Mouse (Mus musculus): ENCODE data around the gene Tnfaip8l1. TPM values are rescaled to one million over a fixed set of nuclear protein-coding genes. Genes with fewer than 3 reads are reported as not detected.

Tnfaip8l1 gene
- polyA plus RNA-seq, 1 experiment from 2014 or later, result 12.2 TPM

DNA sequence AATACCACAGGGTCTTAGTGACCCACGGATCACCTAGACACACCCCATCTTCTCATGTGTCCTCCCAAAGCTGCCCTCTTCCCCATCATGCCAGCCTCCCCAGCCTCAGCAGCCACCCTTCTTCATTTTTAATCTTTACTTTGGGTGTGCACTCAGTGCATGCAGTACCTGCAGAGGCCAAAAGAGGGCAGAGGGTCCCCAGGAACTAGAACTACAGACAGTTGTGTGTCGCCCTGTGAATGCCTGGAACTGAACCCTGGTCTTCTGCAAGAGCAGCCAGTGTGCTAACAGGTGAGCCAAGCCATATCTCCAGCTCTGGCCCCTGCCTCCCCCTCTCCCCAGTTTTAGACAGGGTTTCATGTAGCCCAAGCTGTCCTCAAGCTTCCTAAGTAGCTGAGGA is 34.6 kb downstream of the Tnfaip8l1 start:
- Histone ChIP-seq H3K9ac (replicated peaks; ENCODE audit: low read length) (no peak overlapping the region), H3K9me3 (ENCODE audit: low read length) (no peaks in the 10 kb centered on the region), H3K4me3 (ENCODE audit: low read length) (no peak overlapping the region), H3K4me1 (ENCODE audit: insufficient read depth, low read length) (no peaks in the 10 kb centered on the region), H3K4me2 (replicated peaks; ENCODE audit: low read depth, low read length) (no peak overlapping the region), H3K27ac (ENCODE audit: low read length) (no peak overlapping the region), H3K36me3 (ENCODE audit: insufficient read depth, low read length) (peaks cover 66% of the 10 kb centered on the region), H3K27me3 (ENCODE audit: insufficient read depth, low read length) (no peaks in the 10 kb centered on the region)
- WGBS, result 69% methylated on average over 2 of the region's 2 CpGs
- no peak for ATAC-seq (ENCODE audit: low FRiP score, low TSS enrichment)

GRCm38 (mm10) chr17:56200586-56200985 is 38.3 kb downstream of the Tnfaip8l1 start:
- Histone ChIP-seq H3K4me3 (ENCODE audit: low read length) (no peak overlapping the region), H3K27ac (ENCODE audit: low read length) (no peak overlapping the region), H3K4me2 (replicated peaks; ENCODE audit: low read depth, low read length) (no peak overlapping the region), H3K9me3 (ENCODE audit: low read length) (no peaks in the 10 kb centered on the region), H3K9ac (replicated peaks; ENCODE audit: low read length) (no peak overlapping the region), H3K4me1 (ENCODE audit: insufficient read depth, low read length) (no peaks in the 10 kb centered on the region), H3K27me3 (ENCODE audit: insufficient read depth, low read length) (no peaks in the 10 kb centered on the region), H3K36me3 (ENCODE audit: insufficient read depth, low read length) (peaks cover 84% of the 10 kb centered on the region)
- ATAC-seq (ENCODE audit: low FRiP score, low TSS enrichment), result no peak
- 88% methylated on average over 9 of the region's 9 CpGs for WGBS

GRCm38 (mm10) chr17:56201642-56202041 is 39.4 kb downstream of the Tnfaip8l1 start:
- Histone ChIP-seq H3K36me3 (ENCODE audit: insufficient read depth, low read length) (peaks cover 87% of the 10 kb centered on the region), H3K4me2 (replicated peaks; ENCODE audit: low read depth, low read length) (no peak overlapping the region), H3K4me3 (ENCODE audit: low read length) (no peak overlapping the region), H3K9me3 (ENCODE audit: low read length) (no peaks in the 10 kb centered on the region), H3K9ac (replicated peaks; ENCODE audit: low read length) (no peak overlapping the region), H3K4me1 (ENCODE audit: insufficient read depth, low read length) (no peaks in the 10 kb centered on the region), H3K27ac (ENCODE audit: low read length) (no peak overlapping the region), H3K27me3 (ENCODE audit: insufficient read depth, low read length) (no peaks in the 10 kb centered on the region)
- WGBS, result 74% methylated on average over 3 of the region's 3 CpGs
- ATAC-seq (ENCODE audit: low FRiP score, low TSS enrichment), result no peak

GRCm38 (mm10) chr17:56202476-56202875 is 40.2 kb downstream of the Tnfaip8l1 start:
- Histone ChIP-seq H3K27ac (ENCODE audit: low read length) (no peak overlapping the region), H3K4me2 (replicated peaks; ENCODE audit: low read depth, low read length) (no peak overlapping the region), H3K27me3 (ENCODE audit: insufficient read depth, low read length) (no peaks in the 10 kb centered on the region), H3K4me3 (ENCODE audit: low read length) (no peak overlapping the region), H3K4me1 (ENCODE audit: insufficient read depth, low read length) (no peaks in the 10 kb centered on the region), H3K9me3 (ENCODE audit: low read length) (no peaks in the 10 kb centered on the region), H3K36me3 (ENCODE audit: insufficient read depth, low read length) (peaks cover 84% of the 10 kb centered on the region), H3K9ac (replicated peaks; ENCODE audit: low read length) (no peak overlapping the region)
- WGBS, result 96% methylated on average over 8 of the region's 8 CpGs
- ATAC-seq (ENCODE audit: low FRiP score, low TSS enrichment), result no peak

DNA sequence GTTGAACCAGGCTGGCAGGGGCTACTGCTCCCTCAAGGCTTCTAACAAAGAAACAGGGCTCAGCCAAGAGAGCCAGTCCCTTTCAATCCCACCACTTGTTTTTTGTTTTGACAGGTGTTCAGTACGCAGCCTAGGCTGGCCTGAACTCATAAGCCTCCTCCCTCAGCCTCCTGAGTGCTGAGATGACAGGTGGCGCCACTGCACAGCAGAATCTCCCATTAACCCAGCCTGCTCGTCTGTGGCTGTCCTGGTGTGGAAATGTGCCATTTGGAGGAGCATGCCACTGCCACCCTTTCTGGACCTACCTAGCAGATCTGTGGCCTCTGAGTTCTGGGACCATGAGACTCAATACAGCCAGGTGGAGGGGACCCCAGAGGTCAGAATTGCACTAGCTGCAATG is 41.5 kb downstream of the Tnfaip8l1 start:
- H3K27me3 ChIP-seq (ENCODE audit: insufficient read depth, low read length), result no peaks in the 10 kb centered on the region
- H3K4me3 ChIP-seq (ENCODE audit: low read length), result no peak overlapping the region
- H3K36me3 ChIP-seq (ENCODE audit: insufficient read depth, low read length), result peaks cover 81% of the 10 kb centered on the region
- no peak overlapping the region for H3K4me2 ChIP-seq (replicated peaks; ENCODE audit: low read depth, low read length)
- H3K9me3 ChIP-seq (ENCODE audit: low read length), result no peaks in the 10 kb centered on the region
- ATAC-seq (ENCODE audit: low FRiP score, low TSS enrichment), result no peak
- no peak overlapping the region for H3K27ac ChIP-seq (ENCODE audit: low read length)
- H3K9ac ChIP-seq (replicated peaks; ENCODE audit: low read length), result no peak overlapping the region
- 56% methylated on average over 3 of the region's 3 CpGs for WGBS
- H3K4me1 ChIP-seq (ENCODE audit: insufficient read depth, low read length), result no peaks in the 10 kb centered on the region

DNA sequence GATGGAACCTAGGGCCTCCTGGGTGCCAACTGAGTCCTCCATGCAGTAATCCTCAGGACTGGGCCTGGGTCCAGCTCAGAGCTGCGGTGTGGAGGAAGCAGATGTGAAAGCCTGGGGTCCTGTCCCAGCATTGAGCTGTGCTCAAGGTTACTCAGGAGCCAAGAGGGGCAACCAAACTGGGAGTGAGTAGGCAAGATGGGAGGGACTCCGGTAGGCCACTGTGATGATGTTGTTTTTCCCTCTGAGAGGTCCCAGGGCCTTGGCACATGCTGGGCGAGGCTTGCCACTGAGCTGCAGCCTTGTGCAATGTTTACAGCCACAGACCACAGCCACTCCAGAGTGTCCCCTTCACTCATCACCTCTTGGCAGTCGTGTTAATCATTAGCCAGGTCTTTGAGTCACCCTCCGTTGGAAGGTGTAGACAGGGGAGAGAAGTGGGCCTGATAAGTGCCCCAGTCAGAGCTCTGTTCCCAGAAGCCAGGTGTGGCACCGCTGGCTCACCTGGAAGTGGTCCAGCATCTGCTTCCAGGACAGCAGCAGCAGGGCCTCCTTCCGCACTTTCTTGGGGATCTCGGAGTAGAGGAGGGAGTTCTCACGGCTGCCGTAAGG is 44.1 kb downstream of the Tnfaip8l1 start:
- Histone ChIP-seq H3K4me3 (ENCODE audit: low read length) (no peak overlapping the region), H3K4me2 (replicated peaks; ENCODE audit: low read depth, low read length) (no peak overlapping the region), H3K36me3 (ENCODE audit: insufficient read depth, low read length) (peaks cover 91% of the 10 kb centered on the region), H3K9ac (replicated peaks; ENCODE audit: low read length) (no peak overlapping the region), H3K4me1 (ENCODE audit: insufficient read depth, low read length) (no peaks in the 10 kb centered on the region), H3K9me3 (ENCODE audit: low read length) (no peaks in the 10 kb centered on the region), H3K27ac (ENCODE audit: low read length) (no peak overlapping the region), H3K27me3 (ENCODE audit: insufficient read depth, low read length) (no peaks in the 10 kb centered on the region)
- 84% methylated on average over 10 of the region's 10 CpGs for WGBS
- ATAC-seq (ENCODE audit: low FRiP score, low TSS enrichment), result 0 out of 2 replicates have a peak, but pooled peaks have one; percentile 53

GRCm38 (mm10) chr17:56206986-56207674 is 44.9 kb downstream of the Tnfaip8l1 start:
- Histone ChIP-seq H3K36me3 (ENCODE audit: insufficient read depth, low read length) (peaks cover 86% of the 10 kb centered on the region), H3K4me2 (replicated peaks; ENCODE audit: low read depth, low read length) (no peak overlapping the region), H3K4me3 (ENCODE audit: low read length) (no peak overlapping the region), H3K9me3 (ENCODE audit: low read length) (no peaks in the 10 kb centered on the region), H3K4me1 (ENCODE audit: insufficient read depth, low read length) (no peaks in the 10 kb centered on the region), H3K27me3 (ENCODE audit: insufficient read depth, low read length) (no peaks in the 10 kb centered on the region), H3K9ac (replicated peaks; ENCODE audit: low read length) (no peak overlapping the region), H3K27ac (ENCODE audit: low read length) (no peak overlapping the region)
- WGBS, result 77% methylated on average over 6 of the region's 6 CpGs
- ATAC-seq (ENCODE audit: low FRiP score, low TSS enrichment), result no peak

GRCm38 (mm10) chr17:56207963-56208530 is 45.8 kb downstream of the Tnfaip8l1 start:
- 91% methylated on average over 9 of the region's 9 CpGs for WGBS
- H3K4me3 ChIP-seq (ENCODE audit: low read length), result no peak overlapping the region
- H3K27me3 ChIP-seq (ENCODE audit: insufficient read depth, low read length), result no peaks in the 10 kb centered on the region
- H3K4me2 ChIP-seq (replicated peaks; ENCODE audit: low read depth, low read length), result no peak overlapping the region
- no peaks in the 10 kb centered on the region for H3K9me3 ChIP-seq (ENCODE audit: low read length)
- H3K9ac ChIP-seq (replicated peaks; ENCODE audit: low read length), result no peak overlapping the region
- no peak for ATAC-seq (ENCODE audit: low FRiP score, low TSS enrichment)
- H3K4me1 ChIP-seq (ENCODE audit: insufficient read depth, low read length), result peaks cover 2% of the 10 kb centered on the region; the same call in 1 of the 2 replicates
- peaks cover 76% of the 10 kb centered on the region for H3K36me3 ChIP-seq (ENCODE audit: insufficient read depth, low read length)
- no peak overlapping the region for H3K27ac ChIP-seq (ENCODE audit: low read length)

GRCm38 (mm10) chr17:56208821-56209220 is 46.5 kb downstream of the Tnfaip8l1 start:
- no peaks in the 10 kb centered on the region for H3K9me3 ChIP-seq (ENCODE audit: low read length)
- H3K4me2 ChIP-seq (replicated peaks; ENCODE audit: low read depth, low read length), result no peak overlapping the region
- H3K9ac ChIP-seq (replicated peaks; ENCODE audit: low read length), result no peak overlapping the region
- H3K27ac ChIP-seq (ENCODE audit: low read length), result no peak overlapping the region
- H3K36me3 ChIP-seq (ENCODE audit: insufficient read depth, low read length), result peaks cover 69% of the 10 kb centered on the region
- no peaks in the 10 kb centered on the region for H3K27me3 ChIP-seq (ENCODE audit: insufficient read depth, low read length)
- H3K4me3 ChIP-seq (ENCODE audit: low read length), result no peak overlapping the region
- ATAC-seq (ENCODE audit: low FRiP score, low TSS enrichment), result no peak
- peaks cover 4% of the 10 kb centered on the region; the same call in 1 of the 2 replicates for H3K4me1 ChIP-seq (ENCODE audit: insufficient read depth, low read length)
- 89% methylated on average over 3 of the region's 3 CpGs for WGBS

GRCm38 (mm10) chr17:56211090-56211489 is 48.8 kb downstream of the Tnfaip8l1 start:
- H3K36me3 ChIP-seq (ENCODE audit: insufficient read depth, low read length), result peaks cover 47% of the 10 kb centered on the region
- H3K4me3 ChIP-seq (ENCODE audit: low read length), result no peak overlapping the region
- 85% methylated on average over 2 of the region's 2 CpGs for WGBS
- no peak overlapping the region for H3K4me2 ChIP-seq (replicated peaks; ENCODE audit: low read depth, low read length)
- H3K9ac ChIP-seq (replicated peaks; ENCODE audit: low read length), result no peak overlapping the region
- H3K4me1 ChIP-seq (ENCODE audit: insufficient read depth, low read length), result peaks cover 4% of the 10 kb centered on the region; the same call in 1 of the 2 replicates
- H3K9me3 ChIP-seq (ENCODE audit: low read length), result no peaks in the 10 kb centered on the region
- H3K27ac ChIP-seq (ENCODE audit: low read length), result no peak overlapping the region
- 0 out of 2 replicates have a peak, but pooled peaks have one; percentile 18 for ATAC-seq (ENCODE audit: low FRiP score, low TSS enrichment)
- no peaks in the 10 kb centered on the region for H3K27me3 ChIP-seq (ENCODE audit: insufficient read depth, low read length)

All from kidney, embryonic 16.5 days (tissue).